Mouse (Mus musculus) liver, embryonic 11.5 days (tissue): ENCODE measurements at regions not wholly inside any gene's neighbourhood (a gene's known extent, or its start where the extent isn't known, plus 50 kb on each side); places are given as distances from the start of the nearest gene placed in this dataset.

Experiments
- ATAC-seq: fragments of 200-750 bp; cut with Nextera tagmentation; replicated peaks from 2 replicates; pipeline ENCODE4 v1.8.0; 2017; ENCODE audit warnings: moderate number of reproducible peaks, mild to moderate bottlenecking, moderate TSS enrichment, moderate library complexity; ENCODE audit not compliant: low FRiP score
- DNase-seq: peaks from one replicate; pipeline ENCODE4 v3.0.0-alpha.2; 2017; ENCODE audit warnings: low spot score
- H3K27ac ChIP-seq: fragments of 300-500 bp; sonication (generic); 2 replicates; pipeline ENCODE4 v1.5.1; 2014; ENCODE audit warnings: mild to moderate bottlenecking, low read depth, low read length, control low read depth
- H3K27me3 ChIP-seq: fragments of 300-500 bp; sonication (generic); replicated peaks from 2 replicates; pipeline ENCODE4 v1.6.1; 2014; ENCODE audit warnings: low read length, mixed read lengths; ENCODE audit not compliant: control insufficient read depth, insufficient read depth
- H3K36me3 ChIP-seq: fragments of 300-500 bp; sonication (generic); 2 replicates; pipeline ENCODE4 v1.6.1; 2014; ENCODE audit warnings: mild to moderate bottlenecking, low read length, moderate library complexity, mixed read lengths; ENCODE audit not compliant: control insufficient read depth, insufficient read depth
- H3K4me1 ChIP-seq: fragments of 300-500 bp; sonication (generic); replicated peaks from 2 replicates; pipeline ENCODE4 v1.6.1; 2014; ENCODE audit warnings: low read length, mixed read lengths; ENCODE audit not compliant: control insufficient read depth, insufficient read depth
- H3K4me2 ChIP-seq: fragments of 300-500 bp; sonication (generic); 2 replicates; pipeline ENCODE4 v1.6.1; 2014; ENCODE audit warnings: mild to moderate bottlenecking, control low read depth, moderate library complexity
- H3K4me3 ChIP-seq: fragments of 300-500 bp; sonication (generic); 2 replicates; pipeline ENCODE4 v1.5.1; 2014; ENCODE audit warnings: low read depth, low read length, control low read depth
- H3K9ac ChIP-seq: fragments of 300-500 bp; sonication (generic); 2 replicates; pipeline ENCODE4 v1.6.1; 2014; ENCODE audit warnings: low read depth, low read length, control low read depth
- H3K9me3 ChIP-seq: fragments of 300-500 bp; sonication (generic); 2 replicates; pipeline ENCODE4 v1.6.1; 2016; ENCODE audit warnings: low read length, inconsistent platforms, mixed read lengths; ENCODE audit not compliant: control insufficient read depth
- WGBS: fragments of 180-500 bp; shearing (Covaris S2); extraction: QIAGEN DNeasy Blood & Tissue Kit; methylation state at CpG from one replicate; pipeline ENCODE4 v1.1.7; 2014; 5-methylcytosine and 5-hydroxymethylcytosine counted together

DNA sequence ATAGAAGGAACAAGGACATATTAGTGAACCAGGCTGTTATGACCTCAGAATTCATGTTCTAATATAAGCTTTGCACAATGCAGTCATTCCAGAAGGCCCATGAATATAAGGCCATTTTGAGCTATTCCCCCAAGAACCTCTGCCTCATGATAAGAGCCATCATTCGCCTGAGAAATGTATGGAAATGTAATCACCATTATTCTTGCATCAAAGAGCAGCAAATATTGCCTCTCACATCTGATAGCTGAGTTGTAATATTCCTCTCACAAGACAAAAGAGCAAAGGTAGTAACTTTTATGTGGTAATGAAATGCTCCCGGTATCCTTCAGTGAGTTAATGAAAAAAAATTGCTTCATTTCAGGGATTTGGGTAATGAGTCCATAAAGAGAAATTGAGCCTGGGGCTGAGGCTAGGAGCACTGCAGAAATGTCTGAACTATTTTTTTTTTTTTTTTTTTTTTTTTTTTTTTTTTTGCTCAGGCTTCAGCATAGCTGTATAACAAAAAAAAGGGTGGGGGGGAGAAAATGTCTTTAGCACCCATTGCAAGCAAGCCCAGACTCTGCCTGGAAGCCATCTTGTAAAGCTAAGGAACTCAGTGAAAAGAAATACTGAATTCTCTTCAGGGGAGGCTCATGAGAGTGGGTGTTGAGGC is 210.4 kb upstream of the Atp2b1 start:
- Histone ChIP-seq H3K36me3 (no peaks in the 10 kb centered on the region), H3K27ac (no peak overlapping the region), H3K9ac (no peak overlapping the region), H3K4me3 (no peak overlapping the region), H3K9me3 (no peaks in the 10 kb centered on the region), H3K4me2 (no peak overlapping the region), H3K27me3 (no peaks in the 10 kb centered on the region), H3K4me1 (no peaks in the 10 kb centered on the region)
- WGBS, result 83% methylated on average over 2 of the region's 2 CpGs
- no peak for DNase-seq
- ATAC-seq, result no peak

DNA sequence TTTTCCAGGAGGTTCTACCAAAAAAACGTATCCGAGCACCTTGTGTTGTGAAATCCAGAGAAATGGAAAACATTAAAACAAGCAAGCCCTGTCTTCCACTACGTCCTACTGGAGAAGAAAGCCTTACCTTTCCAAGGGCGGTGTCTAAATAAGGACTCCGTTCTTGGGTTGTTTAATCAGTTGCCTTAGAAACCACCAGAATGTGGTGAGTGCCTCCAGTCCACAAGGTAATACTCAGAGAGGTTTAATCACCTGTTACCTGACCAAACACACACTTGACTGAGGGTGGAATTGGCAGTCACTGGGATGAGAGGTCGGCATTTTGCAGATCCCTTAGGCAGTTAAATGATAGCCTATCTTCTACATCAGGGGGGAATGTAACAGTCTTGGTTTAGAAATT is 209.6 kb upstream of the Atp2b1 start:
- no peaks in the 10 kb centered on the region for H3K4me1 ChIP-seq
- no peak overlapping the region for H3K4me2 ChIP-seq
- H3K4me3 ChIP-seq, result no peak overlapping the region
- ATAC-seq, result no peak
- no peaks in the 10 kb centered on the region for H3K36me3 ChIP-seq
- no peak overlapping the region for H3K27ac ChIP-seq
- WGBS, result 72% methylated on average over 6 of the region's 6 CpGs
- no peak overlapping the region for H3K9ac ChIP-seq
- H3K27me3 ChIP-seq, result no peaks in the 10 kb centered on the region
- no peak for DNase-seq
- no peaks in the 10 kb centered on the region for H3K9me3 ChIP-seq

DNA sequence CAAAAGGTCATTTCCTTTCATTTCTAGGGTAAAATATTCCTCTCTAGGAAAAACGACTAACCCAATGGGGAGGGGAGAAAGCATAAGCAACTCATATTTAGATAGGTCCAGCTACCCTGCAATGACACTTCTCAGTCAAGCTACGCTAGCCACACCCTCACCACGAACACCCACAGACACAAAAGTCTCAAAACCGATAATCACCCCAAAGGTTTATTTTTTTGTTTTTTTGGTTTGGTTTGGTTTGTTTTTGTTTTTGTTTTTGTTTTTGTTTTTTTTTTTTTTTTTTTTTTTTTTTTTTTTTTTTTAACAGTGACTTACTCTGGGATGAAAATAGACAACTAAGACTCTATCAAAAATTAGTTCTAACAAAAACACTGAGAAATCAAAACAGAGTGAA is 196.3 kb upstream of the Atp2b1 start:
- H3K27ac ChIP-seq, result no peak overlapping the region
- ATAC-seq (no peak), DNase-seq (no peak)
- no peak overlapping the region for H3K4me3 ChIP-seq
- no peaks in the 10 kb centered on the region for H3K9me3 ChIP-seq
- 80% methylated on average over 4 of the region's 4 CpGs for WGBS
- H3K36me3 ChIP-seq, result no peaks in the 10 kb centered on the region
- no peaks in the 10 kb centered on the region for H3K27me3 ChIP-seq
- H3K4me1 ChIP-seq, result peaks cover 7% of the 10 kb centered on the region; the same call in 1 of the 2 replicates
- no peak overlapping the region for H3K9ac ChIP-seq
- no peak overlapping the region for H3K4me2 ChIP-seq

DNA sequence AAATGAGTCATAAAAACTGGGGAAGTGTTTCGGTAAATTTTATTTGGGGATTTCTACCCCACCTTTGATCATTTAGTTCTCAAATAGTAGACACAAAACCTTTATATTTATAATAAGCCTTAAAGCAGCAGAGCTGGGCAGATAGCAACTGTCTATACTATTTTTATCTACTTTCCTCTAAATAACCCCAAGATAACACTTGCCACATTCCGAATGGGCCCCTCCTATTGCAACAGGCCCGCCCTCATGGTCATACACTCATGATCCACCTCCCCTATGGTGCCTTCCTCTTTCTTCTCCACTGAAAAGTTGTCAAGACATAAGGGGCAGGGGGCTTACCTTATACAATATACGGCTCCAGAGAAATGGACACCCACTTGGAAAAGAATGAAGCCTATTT is 195.5 kb upstream of the Atp2b1 start:
- Histone ChIP-seq H3K4me3 (no peak overlapping the region), H3K9ac (no peak overlapping the region), H3K27me3 (no peaks in the 10 kb centered on the region), H3K36me3 (no peaks in the 10 kb centered on the region), H3K4me2 (no peak overlapping the region), H3K9me3 (no peaks in the 10 kb centered on the region), H3K27ac (no peak overlapping the region), H3K4me1 (peaks cover 7% of the 10 kb centered on the region; the same call in 1 of the 2 replicates)
- DNase-seq (no peak), ATAC-seq (peak; percentile 85)
- WGBS, result 61% methylated on average over 4 of the region's 4 CpGs

DNA sequence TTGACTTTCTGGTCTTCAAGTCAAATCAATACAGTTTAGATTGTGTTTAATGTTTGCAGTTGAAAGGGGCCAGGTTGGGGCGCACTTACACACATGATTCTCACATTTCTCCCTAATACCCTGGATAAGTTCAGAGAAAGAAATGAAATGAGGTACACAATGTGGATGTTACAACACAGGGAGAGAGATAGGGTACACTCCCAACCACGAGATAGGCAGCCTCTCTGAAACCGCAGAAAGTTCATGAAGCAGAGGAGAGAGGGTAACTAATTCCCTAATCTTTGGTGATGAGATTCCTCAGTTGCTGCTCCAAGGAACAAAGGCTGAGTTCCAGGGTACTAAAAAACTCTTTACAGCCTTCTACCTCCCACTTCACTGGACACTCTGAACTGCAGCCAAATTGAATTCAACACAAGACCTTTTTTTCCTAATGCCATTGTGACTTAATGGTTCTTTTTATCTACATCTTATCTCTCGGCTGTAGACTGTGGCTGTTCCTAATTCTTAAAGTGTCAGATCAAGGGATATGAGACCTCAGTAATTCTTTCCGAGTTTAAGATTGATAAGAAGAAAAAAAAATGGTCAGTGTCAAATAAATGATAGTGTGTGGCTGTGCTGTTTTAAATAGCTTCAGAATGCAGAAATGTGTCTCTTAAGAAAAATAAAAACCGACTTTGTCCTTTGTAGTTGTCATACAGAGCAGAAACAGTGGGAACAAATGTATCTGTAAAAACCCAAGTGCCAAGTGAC is 193.8 kb upstream of the Atp2b1 start:
- Histone ChIP-seq H3K36me3 (no peaks in the 10 kb centered on the region), H3K9me3 (no peaks in the 10 kb centered on the region), H3K27ac (no peak overlapping the region), H3K4me2 (no peak overlapping the region), H3K27me3 (no peaks in the 10 kb centered on the region), H3K9ac (no peak overlapping the region), H3K4me1 (peaks cover 7% of the 10 kb centered on the region; the same call in 1 of the 2 replicates), H3K4me3 (no peak overlapping the region)
- ATAC-seq, result no peak; the same call in 1 of the 2 replicates
- 34% methylated on average over 6 of the region's 6 CpGs for WGBS
- DNase-seq, result no peak

DNA sequence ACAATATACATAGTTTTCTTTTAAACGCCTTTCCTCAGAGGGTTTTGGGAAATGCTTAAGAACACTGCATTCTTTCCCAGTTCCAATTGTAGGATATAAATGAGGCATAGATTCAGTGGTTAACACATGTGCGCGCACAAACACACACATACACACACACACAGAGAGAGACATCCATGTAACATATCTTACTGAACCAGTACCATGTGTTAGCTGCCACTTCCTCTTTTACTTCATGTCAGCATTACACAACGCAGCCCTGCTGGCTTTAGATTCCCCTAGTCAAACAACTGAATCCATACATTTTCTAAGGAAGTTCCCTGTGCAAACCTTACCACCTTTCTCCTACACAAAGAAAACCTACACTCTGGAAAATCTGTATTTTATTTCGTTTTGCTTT is 189.1 kb upstream of the Atp2b1 start:
- Histone ChIP-seq H3K4me1 (peaks cover 4% of the 10 kb centered on the region; the same call in 1 of the 2 replicates), H3K27ac (no peak overlapping the region), H3K4me3 (no peak overlapping the region), H3K9me3 (no peaks in the 10 kb centered on the region), H3K9ac (no peak overlapping the region), H3K4me2 (no peak overlapping the region), H3K27me3 (no peaks in the 10 kb centered on the region), H3K36me3 (no peaks in the 10 kb centered on the region)
- DNase-seq (no peak), ATAC-seq (no peak)
- 68% methylated on average over 5 of the region's 5 CpGs for WGBS

DNA sequence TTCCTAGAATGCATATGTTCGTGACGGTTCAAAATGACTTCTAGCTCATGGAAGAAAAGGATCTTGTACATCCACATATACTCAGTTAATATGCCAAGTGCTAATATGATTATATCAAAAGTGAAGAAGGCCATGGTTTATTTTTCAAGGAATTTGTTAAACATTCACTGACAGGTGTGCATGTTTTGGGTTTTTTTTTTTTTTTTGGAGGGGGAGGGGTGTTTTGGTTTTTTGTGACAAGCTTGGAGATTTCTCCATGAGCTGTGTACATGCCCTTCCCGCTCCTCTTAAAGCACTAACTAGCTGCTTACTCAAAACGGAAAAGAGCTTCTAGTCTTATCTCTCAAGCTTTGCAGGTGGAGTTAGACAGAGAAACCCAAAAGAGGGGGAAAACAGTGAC is 187.1 kb upstream of the Atp2b1 start:
- no peak overlapping the region for H3K27ac ChIP-seq

DNA sequence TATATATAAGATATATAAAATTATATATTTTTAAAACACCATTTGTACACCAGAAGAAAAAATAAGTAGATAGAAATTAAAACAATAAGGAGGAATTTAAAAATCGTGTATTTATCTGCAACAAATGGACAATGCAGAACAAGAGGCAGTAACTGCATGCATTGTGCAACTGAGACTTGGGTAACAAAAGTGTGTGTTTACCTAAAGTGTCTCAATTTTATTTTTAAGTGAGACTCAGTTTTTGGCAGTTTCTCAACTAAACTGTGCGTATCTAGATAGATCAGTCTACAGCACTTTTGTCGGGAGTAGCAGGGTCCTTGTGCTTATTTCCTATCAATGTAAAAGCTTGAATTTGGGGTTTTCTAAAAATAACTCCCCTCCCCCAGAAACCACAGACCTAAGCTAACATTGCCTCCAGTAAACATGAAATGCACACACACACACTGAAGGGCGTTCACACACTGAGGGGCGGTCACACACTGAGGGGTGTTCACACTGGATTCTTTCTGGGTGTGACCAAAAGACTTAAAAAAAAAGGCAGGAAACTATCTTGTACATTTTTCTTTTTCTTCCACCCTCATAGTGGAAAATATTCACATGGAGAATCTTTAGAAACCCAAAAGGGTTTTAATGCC is 185.7 kb upstream of the Atp2b1 start:
- Histone ChIP-seq H3K9me3 (no peaks in the 10 kb centered on the region), H3K4me3 (no peak overlapping the region), H3K4me2 (no peak overlapping the region), H3K4me1 (no peaks in the 10 kb centered on the region), H3K27me3 (no peaks in the 10 kb centered on the region), H3K9ac (no peak overlapping the region), H3K36me3 (no peaks in the 10 kb centered on the region), H3K27ac (no peak overlapping the region)
- 62% methylated on average over 5 of the region's 5 CpGs for WGBS
- ATAC-seq, result peak; percentile 58; the same call in 1 of the 2 replicates
- DNase-seq, result no peak

More for the DNA sequence above, 187.1 kb upstream of the Atp2b1 start:
- ATAC-seq (no peak), DNase-seq (no peak)
- Histone ChIP-seq H3K9me3 (no peaks in the 10 kb centered on the region), H3K4me1 (no peaks in the 10 kb centered on the region), H3K36me3 (no peaks in the 10 kb centered on the region), H3K4me2 (no peak overlapping the region), H3K9ac (no peak overlapping the region), H3K27me3 (no peaks in the 10 kb centered on the region), H3K4me3 (no peak overlapping the region)
- 72% methylated on average over 4 of the region's 4 CpGs for WGBS
